Mouse (Mus musculus) midbrain, embryonic 16.5 days (tissue): Measurements from ENCODE around the gene Asz1. TPM values are rescaled to one million over a fixed set of nuclear protein-coding genes. Genes with fewer than 3 reads are reported as not detected.

Experiments
- ATAC-seq: fragments of 200-750 bp; cut with Nextera tagmentation; 2 replicates; pipeline ENCODE4 v1.8.0; 2017; ENCODE audit warnings: moderate TSS enrichment
- H3K27ac ChIP-seq: fragments of 300-500 bp; sonication (generic); 2 replicates; pipeline ENCODE4 v1.5.1; 2014; ENCODE audit warnings: mild to moderate bottlenecking, low read length, mixed read lengths
- H3K27me3 ChIP-seq: fragments of 300-500 bp; sonication (generic); 2 replicates; pipeline ENCODE4 v1.6.1; 2014; ENCODE audit warnings: low read depth, low read length, mixed read lengths; ENCODE audit not compliant: control insufficient read depth, insufficient read depth
- H3K36me3 ChIP-seq: fragments of 300-500 bp; sonication (generic); 2 replicates; pipeline ENCODE4 v1.6.1; 2014; ENCODE audit warnings: mild to moderate bottlenecking, low read length, moderate library complexity, mixed read lengths; ENCODE audit not compliant: control insufficient read depth, insufficient read depth
- H3K4me1 ChIP-seq: fragments of 300-500 bp; sonication (generic); 2 replicates; pipeline ENCODE4 v1.6.1; 2014; ENCODE audit warnings: mild to moderate bottlenecking, low read length, mixed read lengths; ENCODE audit not compliant: control insufficient read depth, insufficient read depth
- H3K4me2 ChIP-seq: fragments of 300-500 bp; sonication (generic); 2 replicates; pipeline ENCODE4 v1.6.1; 2014; ENCODE audit warnings: mild to moderate bottlenecking, low read length, mixed read lengths
- H3K4me3 ChIP-seq: fragments of 300-500 bp; sonication (generic); 2 replicates; pipeline ENCODE4 v1.5.1; 2014; ENCODE audit warnings: low read depth, mild to moderate bottlenecking, low read length, moderate library complexity, mixed read lengths
- H3K9ac ChIP-seq: fragments of 300-500 bp; sonication (generic); 2 replicates; pipeline ENCODE4 v1.6.1; 2014; ENCODE audit warnings: low read depth, low read length, mixed read lengths
- H3K9me3 ChIP-seq: fragments of 300-500 bp; sonication (generic); replicated peaks from 2 replicates; pipeline ENCODE4 v1.6.1; 2014; ENCODE audit warnings: mild to moderate bottlenecking, low read length, mixed read lengths; ENCODE audit not compliant: control insufficient read depth, poor library complexity, severe bottlenecking
- WGBS: fragments of 180-500 bp; shearing (Covaris S2); extraction: QIAGEN DNeasy Blood & Tissue Kit; methylation state at CpG from one replicate; pipeline ENCODE4 v1.1.7; 2014; 5-methylcytosine and 5-hydroxymethylcytosine counted together
- polyA plus RNA-seq: library from polyadenylated mRNA; unstranded; fragments of >200 nt; fragmentation: Nextera tagmentation; extraction: Ambion mirVana; gene quantifications from 2 replicates; pipeline ENCODE4 v1.2.1, GENCODE M21; 2015

The Asz1 gene
- polyA plus RNA-seq, 1 experiment from 2014 or later = not detected

DNA sequence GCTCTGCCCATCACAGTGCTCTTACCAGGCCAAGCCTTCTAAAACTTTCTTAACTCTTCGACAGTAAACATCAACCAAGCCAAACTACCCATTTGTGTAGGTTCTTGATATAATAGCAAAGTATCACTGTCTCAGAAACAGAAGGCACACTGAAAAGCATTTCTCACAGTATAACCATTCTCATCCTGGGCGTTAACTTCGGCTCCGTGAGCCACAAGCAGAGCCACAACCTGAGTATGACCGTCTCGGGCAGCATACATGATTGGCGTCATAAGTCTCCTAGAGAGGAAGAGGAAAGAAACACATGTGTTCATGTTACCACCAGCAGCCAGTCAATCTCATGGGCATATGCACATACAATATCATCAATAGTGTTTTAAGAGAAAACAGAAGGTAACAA lies 31.9 kb downstream of the Asz1 start:
- H3K36me3 ChIP-seq = no peaks in the 10 kb centered on the region
- WGBS = 86% methylated on average over 7 of the region's 7 CpGs
- H3K4me2 ChIP-seq = no peak overlapping the region
- H3K27ac ChIP-seq = no peak overlapping the region
- H3K4me1 ChIP-seq = no peaks in the 10 kb centered on the region
- no peak overlapping the region for H3K4me3 ChIP-seq
- no peaks in the 10 kb centered on the region for H3K9me3 ChIP-seq
- H3K9ac ChIP-seq = no peak overlapping the region
- ATAC-seq = no peak
- H3K27me3 ChIP-seq = no peaks in the 10 kb centered on the region

DNA sequence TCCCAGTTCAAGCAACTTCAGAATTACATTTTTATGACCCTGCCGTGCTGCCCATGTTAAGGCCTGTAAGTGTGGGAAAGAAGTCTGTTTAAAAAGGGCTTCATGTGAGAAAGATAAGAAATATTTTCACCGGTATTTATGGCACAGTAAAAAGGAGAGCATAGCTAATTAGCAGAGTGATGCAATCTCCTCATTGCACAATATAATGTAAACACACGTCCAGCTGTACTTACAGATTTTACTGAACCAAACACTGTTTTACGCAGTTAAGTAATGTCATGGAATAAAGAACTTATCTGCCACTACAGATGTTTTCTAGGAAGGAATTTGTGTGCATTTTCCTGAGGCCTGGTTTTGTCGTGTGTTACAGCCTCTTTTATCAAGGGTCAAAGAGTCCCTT lies 32.3 kb downstream of the Asz1 start:
- H3K4me3 ChIP-seq = no peak overlapping the region
- no peak overlapping the region for H3K4me2 ChIP-seq
- WGBS = 76% methylated on average over 5 of the region's 5 CpGs
- H3K27me3 ChIP-seq = no peaks in the 10 kb centered on the region
- ATAC-seq = no peak
- H3K27ac ChIP-seq = no peak overlapping the region
- no peaks in the 10 kb centered on the region for H3K36me3 ChIP-seq
- no peak overlapping the region for H3K9ac ChIP-seq
- H3K4me1 ChIP-seq = no peaks in the 10 kb centered on the region
- H3K9me3 ChIP-seq = no peaks in the 10 kb centered on the region

DNA sequence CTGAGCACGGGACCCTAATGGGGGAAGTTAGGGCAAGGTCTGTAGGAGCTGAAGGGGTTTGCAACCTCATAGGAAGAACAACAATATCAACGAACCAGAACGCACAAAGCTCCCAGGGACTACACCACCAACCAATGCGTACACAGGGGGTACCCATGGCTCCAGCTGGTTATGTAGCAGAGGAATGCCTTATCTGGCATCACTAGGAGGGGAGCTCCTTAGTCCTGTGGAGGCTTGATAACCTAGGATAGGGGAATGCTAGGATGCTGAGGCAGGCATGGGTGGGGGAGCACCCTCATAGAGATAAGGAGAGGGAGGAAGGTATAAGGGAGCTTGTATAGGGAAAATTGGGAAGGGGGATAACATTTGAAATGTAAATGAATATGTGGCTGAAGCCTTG lies 51.0 kb downstream of the Asz1 start:
- Histone ChIP-seq H3K36me3 (no peaks in the 10 kb centered on the region), H3K9ac (no peak overlapping the region), H3K4me2 (no peak overlapping the region), H3K4me1 (no peaks in the 10 kb centered on the region), H3K27me3 (no peaks in the 10 kb centered on the region), H3K9me3 (no peaks in the 10 kb centered on the region), H3K27ac (no peak overlapping the region), H3K4me3 (no peak overlapping the region)
- WGBS = 86% methylated on average over 4 of the region's 4 CpGs
- no peak for ATAC-seq

DNA sequence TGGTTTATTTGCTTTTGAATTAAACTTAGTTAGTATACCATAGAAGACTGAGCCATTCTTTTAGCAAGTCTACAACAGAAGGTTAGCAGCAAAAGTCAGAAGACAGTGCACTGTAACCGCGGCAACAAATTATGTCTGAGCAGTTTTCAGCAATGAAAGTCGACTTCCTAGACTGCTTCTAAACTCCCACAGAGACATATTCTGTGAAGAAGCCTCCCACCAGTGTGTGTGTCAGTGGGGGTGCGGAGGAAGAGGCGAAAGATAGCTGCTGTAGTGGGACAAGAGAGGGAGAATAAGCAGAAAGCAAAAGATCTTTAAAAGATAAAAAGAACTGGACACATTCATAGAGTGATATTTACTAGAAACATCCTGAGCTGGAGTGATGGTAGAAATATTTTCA lies 57.2 kb downstream of the Asz1 start:
- Histone ChIP-seq H3K27ac (no peak overlapping the region), H3K4me1 (peaks cover 2% of the 10 kb centered on the region; the same call in 1 of the 2 replicates), H3K4me3 (no peak overlapping the region), H3K36me3 (no peaks in the 10 kb centered on the region), H3K4me2 (no peak overlapping the region), H3K27me3 (no peaks in the 10 kb centered on the region), H3K9ac (no peak overlapping the region), H3K9me3 (no peaks in the 10 kb centered on the region)
- no peak for ATAC-seq
- 41% methylated on average over 5 of the region's 5 CpGs for WGBS

DNA sequence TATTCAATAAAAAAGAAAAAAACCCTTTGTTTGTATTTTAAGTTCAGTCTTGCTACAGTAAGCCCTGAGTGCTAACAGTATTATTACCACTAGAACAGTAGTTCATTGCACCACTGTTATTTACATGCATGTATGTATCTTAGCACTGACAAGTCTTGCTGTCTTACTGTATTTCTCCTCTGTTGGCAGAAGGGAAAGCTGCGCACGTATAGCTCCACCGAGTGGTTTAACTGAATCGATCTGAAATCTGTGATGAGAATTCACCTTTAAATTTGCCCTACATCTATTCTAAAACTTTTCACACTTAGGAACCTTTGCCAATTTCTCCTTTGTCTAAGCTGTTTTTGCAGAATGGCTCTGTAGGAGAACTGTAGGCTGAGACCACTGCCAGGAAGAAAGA lies 64.6 kb downstream of the Asz1 start:
- Histone ChIP-seq H3K27me3 (no peaks in the 10 kb centered on the region), H3K9me3 (no peaks in the 10 kb centered on the region), H3K36me3 (no peaks in the 10 kb centered on the region), H3K4me1 (no peaks in the 10 kb centered on the region), H3K9ac (no peak overlapping the region), H3K27ac (no peak overlapping the region), H3K4me3 (no peak overlapping the region), H3K4me2 (no peak overlapping the region)
- 84% methylated on average over 4 of the region's 4 CpGs for WGBS
- ATAC-seq = no peak

DNA sequence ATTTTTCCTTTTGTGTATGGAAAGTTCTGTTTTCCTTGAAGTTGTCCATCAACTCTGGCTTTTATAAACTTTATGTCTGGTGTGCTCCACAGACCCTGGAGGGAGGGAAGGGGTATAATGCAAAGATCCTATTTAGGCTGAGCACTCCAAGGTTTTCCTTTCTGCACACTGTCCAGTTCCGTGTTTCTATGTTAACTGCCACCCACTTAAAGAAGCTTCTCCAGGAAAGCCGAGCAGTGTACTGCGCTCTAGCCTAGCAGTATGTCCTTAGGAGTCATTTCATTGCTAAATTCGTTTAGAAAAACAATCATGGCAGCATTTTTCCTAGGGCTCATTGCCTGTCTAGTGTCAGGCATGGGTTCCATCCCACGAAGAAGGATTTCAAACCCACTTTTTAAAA lies 65.7 kb downstream of the Asz1 start:
- WGBS = 85% methylated on average over 5 of the region's 5 CpGs
- Histone ChIP-seq H3K4me3 (no peak overlapping the region), H3K4me2 (no peak overlapping the region), H3K27me3 (no peaks in the 10 kb centered on the region), H3K9ac (no peak overlapping the region), H3K9me3 (no peaks in the 10 kb centered on the region), H3K27ac (no peak overlapping the region), H3K36me3 (no peaks in the 10 kb centered on the region), H3K4me1 (no peaks in the 10 kb centered on the region)
- no peak for ATAC-seq

DNA sequence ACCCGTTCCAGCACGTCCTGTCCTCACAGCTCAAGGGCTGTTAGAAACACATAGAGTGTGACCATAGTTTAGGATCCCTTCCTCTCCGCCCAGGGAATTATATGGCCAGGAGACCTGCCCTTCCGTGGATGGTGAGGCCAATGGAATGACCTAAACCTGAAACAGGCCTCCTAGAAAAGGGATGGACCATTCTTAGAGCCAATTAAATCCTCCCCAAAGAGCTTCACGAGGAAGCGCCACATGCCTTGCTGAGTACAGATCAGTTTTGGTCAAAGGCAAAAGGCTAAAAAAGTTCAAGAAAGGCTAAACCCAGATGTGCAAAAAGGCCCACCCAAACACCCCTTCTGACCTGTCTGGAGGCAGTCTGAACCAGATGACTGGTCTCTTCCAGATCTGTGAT lies 76.6 kb downstream of the Asz1 start:
- no peaks in the 10 kb centered on the region for H3K36me3 ChIP-seq
- no peak for ATAC-seq
- peaks cover 12% of the 10 kb centered on the region; the same call in 1 of the 2 replicates for H3K4me1 ChIP-seq
- H3K9ac ChIP-seq = no peak overlapping the region; the same call in 1 of the 2 replicates
- H3K27me3 ChIP-seq = peaks cover 16% of the 10 kb centered on the region
- H3K4me2 ChIP-seq = peak overlapping the region; percentile 95
- 18% methylated on average over 6 of the region's 6 CpGs for WGBS
- H3K27ac ChIP-seq = no peak overlapping the region
- no peaks in the 10 kb centered on the region for H3K9me3 ChIP-seq
- peak overlapping the region; percentile 41 for H3K4me3 ChIP-seq

DNA sequence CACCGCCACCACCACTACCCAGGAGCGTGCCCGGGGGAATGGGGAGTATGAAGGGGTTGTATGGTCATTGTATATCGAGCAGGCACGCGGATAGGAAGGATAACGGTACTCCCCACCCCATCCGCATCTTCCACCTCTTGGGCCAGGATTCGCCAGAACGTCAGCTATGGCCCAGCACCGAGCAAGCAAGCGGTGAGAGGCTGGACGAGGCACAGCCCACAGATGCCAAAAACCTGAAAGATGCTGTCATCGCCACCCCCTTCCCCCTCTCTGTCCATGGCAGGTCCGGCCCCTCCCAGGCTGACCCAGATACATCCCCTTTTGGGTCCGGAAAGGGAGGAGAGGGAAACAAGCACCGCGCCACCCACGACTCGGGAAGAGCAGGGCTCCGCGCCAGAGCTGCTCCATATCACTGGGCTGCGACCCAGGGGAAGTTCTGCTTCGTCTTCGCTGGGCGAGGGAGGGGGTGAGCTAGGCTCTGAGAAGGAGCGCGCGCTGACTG lies 77.3 kb downstream of the Asz1 start:
- WGBS = under 1% methylated on average over 28 of the region's 29 CpGs
- Histone ChIP-seq H3K36me3 (no peaks in the 10 kb centered on the region), H3K27me3 (peaks cover 16% of the 10 kb centered on the region), H3K4me2 (peak overlapping the region; percentile 95), H3K9ac (peak overlapping the region; percentile 61), H3K4me1 (peaks cover 12% of the 10 kb centered on the region; the same call in 1 of the 2 replicates), H3K9me3 (no peaks in the 10 kb centered on the region), H3K4me3 (peak overlapping the region; percentile 41), H3K27ac (no peak overlapping the region)
- ATAC-seq = peak; percentile 73

DNA sequence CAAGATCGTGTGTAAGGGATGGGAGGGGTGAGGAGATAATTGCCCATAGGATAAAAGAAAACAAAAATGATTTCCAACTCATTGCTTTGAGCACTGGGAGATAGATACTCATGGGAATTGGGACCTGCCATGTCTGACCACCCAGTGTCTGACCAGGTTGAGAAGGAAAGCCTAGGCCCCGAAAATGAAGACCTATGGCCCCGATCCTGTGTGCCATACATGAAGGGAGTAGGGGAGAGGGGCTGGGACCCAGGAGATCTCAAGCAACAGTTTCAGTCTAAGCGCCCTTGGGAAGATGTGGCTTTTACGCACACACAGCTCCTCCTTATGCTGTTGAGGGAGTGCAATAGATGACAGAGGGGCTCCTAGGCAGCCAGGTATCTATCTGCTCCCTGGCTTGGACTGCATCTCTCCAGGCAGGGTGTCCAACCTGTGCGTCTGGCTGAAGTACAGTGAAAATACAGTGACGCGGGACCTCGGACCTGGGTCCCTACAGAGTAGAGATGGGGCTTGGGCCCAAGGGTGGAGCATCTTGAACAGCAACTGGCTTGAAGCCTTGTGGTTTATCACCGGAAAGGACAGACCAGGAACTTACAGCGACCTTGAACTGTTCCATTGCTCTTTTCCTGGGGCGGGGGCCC lies 77.9 kb downstream of the Asz1 start:
- Histone ChIP-seq H3K4me2 (peak overlapping the region; percentile 95), H3K36me3 (no peaks in the 10 kb centered on the region), H3K9ac (peak overlapping the region; percentile 61), H3K9me3 (no peaks in the 10 kb centered on the region), H3K27me3 (peaks cover 16% of the 10 kb centered on the region), H3K4me3 (peak overlapping the region; percentile 41), H3K27ac (no peak overlapping the region), H3K4me1 (peaks cover 12% of the 10 kb centered on the region; the same call in 1 of the 2 replicates)
- ATAC-seq = peak; percentile 22
- 5% methylated on average over 12 of the region's 12 CpGs for WGBS
